Mouse (Mus musculus) lung, adult 18-20 months (tissue): ENCODE measurements at regions not wholly inside any gene's neighbourhood (a gene's known extent, or its start where the extent isn't known, plus 50 kb on each side); places are given as distances from the start of the nearest gene placed in this dataset.

Experiments
- DNase-seq, 2 experiments: peaks; one replicate each; pipeline ENCODE4 v3.0.0; 2022; ENCODE audit warnings: mixed read lengths in 2 of 2

GRCm38 (mm10) chr12:74518032-74518431 lies 201.8 kb upstream of the Gm11042 start:
- no peak for DNase-seq

GRCm38 (mm10) chr12:74516527-74516926 lies 200.3 kb upstream of the Gm11042 start:
- DNase-seq, result no peak

GRCm38 (mm10) chr12:74502791-74503190 lies 186.6 kb upstream of the Gm11042 start:
- DNase-seq, result no peak

- DNase-seq, result no peak
Observed at GRCm38 (mm10) chr12:74477619-74478018, 161.4 kb upstream of the Gm11042 start.

- DNase-seq, result no peak
Observed at GRCm38 (mm10) chr12:74474741-74475140, 158.5 kb upstream of the Gm11042 start.

GRCm38 (mm10) chr12:74458521-74458920 lies 142.3 kb upstream of the Gm11042 start:
- DNase-seq, result no peak

- no peak for DNase-seq
Observed at GRCm38 (mm10) chr12:74452375-74453090, 136.3 kb upstream of the Gm11042 start.

- DNase-seq, result no peak
Observed at GRCm38 (mm10) chr12:74448248-74448647, 132.1 kb upstream of the Gm11042 start.

- no peak for DNase-seq
Observed at GRCm38 (mm10) chr12:74434874-74435273, 118.7 kb upstream of the Gm11042 start.

GRCm38 (mm10) chr12:74414738-74415137 lies 98.5 kb upstream of the Gm11042 start:
- DNase-seq, result no peak

- DNase-seq, result no peak
Observed at GRCm38 (mm10) chr12:74410511-74410910, 94.3 kb upstream of the Gm11042 start.

- DNase-seq, result no peak
Observed at GRCm38 (mm10) chr12:74407591-74408095, 91.4 kb upstream of the Gm11042 start.

- DNase-seq, result no peak
Observed at GRCm38 (mm10) chr12:74389811-74390210, 73.6 kb upstream of the Gm11042 start.
